8 mouse cellular contexts compared by ENCODE assay signal in the genomic region with DNA sequence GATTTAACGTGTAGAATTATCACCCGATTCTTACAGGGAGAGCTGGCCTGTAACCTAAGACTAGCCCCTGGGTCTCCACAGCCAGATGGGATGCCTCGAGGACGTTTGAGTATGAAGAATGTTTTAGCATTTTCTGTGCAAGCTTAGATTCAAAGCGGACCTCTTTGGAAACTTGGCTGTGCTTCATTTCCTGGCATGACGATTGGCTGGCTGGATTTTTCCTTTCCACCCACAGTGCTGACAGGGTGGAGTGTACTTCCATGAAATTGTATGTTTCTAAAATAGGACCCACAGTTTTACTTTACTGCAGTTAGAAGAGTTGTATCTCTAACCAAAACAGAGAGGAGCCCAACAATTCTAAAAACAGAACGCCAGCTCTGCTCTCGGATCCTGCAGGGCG.
DNase-seq lines count a peak whose midpoint lies in the region; ATAC-seq lines count a peak whose summit lies in the region.

No protein-coding gene starts in this region.

- no peaks in the 10 kb centered on the region for H3K9me3 ChIP-seq in embryonic facial prominence, embryonic 14.5 days (ENCODE audit: control insufficient read depth, low read length)
- no peaks in the 10 kb centered on the region for H3K9me3 ChIP-seq in kidney, embryonic 15.5 days (replicated peaks)
- no peaks in the 10 kb centered on the region for H3K9me3 ChIP-seq in midbrain, embryonic 11.5 days (ENCODE audit: control insufficient read depth, low read length)
- H3K9me3 ChIP-seq in liver, embryonic 11.5 days (ENCODE audit: control insufficient read depth, low read length): no peaks in the 10 kb centered on the region
- H3K9me3 ChIP-seq in hindbrain, embryonic 12.5 days (replicated peaks): no peaks in the 10 kb centered on the region

- H3K4me3 ChIP-seq in embryonic facial prominence, embryonic 14.5 days (ENCODE audit: low read depth, low read length): no peak overlapping the region
- H3K4me3 ChIP-seq in kidney, embryonic 15.5 days (replicated peaks): no peak overlapping the region
- H3K4me3 ChIP-seq in midbrain, embryonic 11.5 days (ENCODE audit: low read depth, low read length): no peak overlapping the region
- H3K4me3 ChIP-seq in liver, embryonic 11.5 days (ENCODE audit: low read depth, low read length): no peak overlapping the region
- no peak overlapping the region for H3K4me3 ChIP-seq in hindbrain, embryonic 12.5 days

- no peaks in the 10 kb centered on the region for H3K27me3 ChIP-seq in embryonic facial prominence, embryonic 14.5 days (replicated peaks; ENCODE audit: control insufficient read depth, insufficient read depth, low read length)
- no peaks in the 10 kb centered on the region for H3K27me3 ChIP-seq in kidney, embryonic 15.5 days
- no peaks in the 10 kb centered on the region for H3K27me3 ChIP-seq in midbrain, embryonic 11.5 days (ENCODE audit: control insufficient read depth, insufficient read depth, low read length)
- H3K27me3 ChIP-seq in liver, embryonic 11.5 days (replicated peaks; ENCODE audit: control insufficient read depth, insufficient read depth, low read length): no peaks in the 10 kb centered on the region
- no peaks in the 10 kb centered on the region for H3K27me3 ChIP-seq in hindbrain, embryonic 12.5 days

- H3K4me2 ChIP-seq in embryonic facial prominence, embryonic 14.5 days (ENCODE audit: low read depth, low read length): peak overlapping the region; percentile 26; the same call in 1 of the 2 replicates
- no peak overlapping the region for H3K4me2 ChIP-seq in kidney, embryonic 15.5 days
- H3K4me2 ChIP-seq in midbrain, embryonic 11.5 days: no peak overlapping the region
- no peak overlapping the region for H3K4me2 ChIP-seq in liver, embryonic 11.5 days
- no peak overlapping the region for H3K4me2 ChIP-seq in hindbrain, embryonic 12.5 days (replicated peaks)

- no peaks in the 10 kb centered on the region for H3K36me3 ChIP-seq in embryonic facial prominence, embryonic 14.5 days (ENCODE audit: control insufficient read depth, insufficient read depth, low read length)
- no peaks in the 10 kb centered on the region for H3K36me3 ChIP-seq in kidney, embryonic 15.5 days
- no peaks in the 10 kb centered on the region for H3K36me3 ChIP-seq in midbrain, embryonic 11.5 days (ENCODE audit: control insufficient read depth, insufficient read depth, low read length)
- no peaks in the 10 kb centered on the region for H3K36me3 ChIP-seq in liver, embryonic 11.5 days (ENCODE audit: control insufficient read depth, insufficient read depth, low read length)
- H3K36me3 ChIP-seq in hindbrain, embryonic 12.5 days: no peaks in the 10 kb centered on the region

- no peak overlapping the region for H3K9ac ChIP-seq in embryonic facial prominence, embryonic 14.5 days (ENCODE audit: low read depth, low read length)
- no peak overlapping the region for H3K9ac ChIP-seq in kidney, embryonic 15.5 days
- H3K9ac ChIP-seq in midbrain, embryonic 11.5 days (ENCODE audit: low read length): no peak overlapping the region
- no peak overlapping the region for H3K9ac ChIP-seq in liver, embryonic 11.5 days (ENCODE audit: low read depth, low read length)
- no peak overlapping the region for H3K9ac ChIP-seq in hindbrain, embryonic 12.5 days

- WGBS in embryonic facial prominence, embryonic 14.5 days: 33% methylated on average over 9 of the region's 9 CpGs
- WGBS in kidney, embryonic 15.5 days: 46% methylated on average over 9 of the region's 9 CpGs
- WGBS in midbrain, embryonic 11.5 days: 86% methylated on average over 9 of the region's 9 CpGs
- 85% methylated on average over 9 of the region's 9 CpGs for WGBS in liver, embryonic 11.5 days
- 77% methylated on average over 9 of the region's 9 CpGs for WGBS in hindbrain, embryonic 12.5 days

- peak overlapping the region; percentile 91 for H3K27ac ChIP-seq in embryonic facial prominence, embryonic 14.5 days (replicated peaks; ENCODE audit: low read depth, low read length)
- peak overlapping the region; percentile 49 for H3K27ac ChIP-seq in kidney, embryonic 15.5 days
- H3K27ac ChIP-seq in midbrain, embryonic 11.5 days (ENCODE audit: low read depth, low read length): no peak overlapping the region
- H3K27ac ChIP-seq in liver, embryonic 11.5 days (ENCODE audit: low read depth, low read length): no peak overlapping the region
- H3K27ac ChIP-seq in hindbrain, embryonic 12.5 days: no peak overlapping the region

- peak; percentile 65; the same call in 1 of the 2 replicates for ATAC-seq in embryonic facial prominence, embryonic 14.5 days (ENCODE audit: low read depth)
- ATAC-seq in kidney, embryonic 15.5 days (replicated peaks; ENCODE audit: low FRiP score): no peak
- no peak for ATAC-seq in midbrain, embryonic 11.5 days (ENCODE audit: low FRiP score)
- no peak for ATAC-seq in liver, embryonic 11.5 days (replicated peaks; ENCODE audit: low FRiP score)
- ATAC-seq in hindbrain, embryonic 12.5 days (ENCODE audit: low FRiP score): no peak

- peaks cover 25% of the 10 kb centered on the region for H3K4me1 ChIP-seq in embryonic facial prominence, embryonic 14.5 days (ENCODE audit: control insufficient read depth, insufficient read depth, low read length)
- H3K4me1 ChIP-seq in kidney, embryonic 15.5 days: peaks cover 49% of the 10 kb centered on the region
- no peaks in the 10 kb centered on the region for H3K4me1 ChIP-seq in midbrain, embryonic 11.5 days (ENCODE audit: control insufficient read depth, insufficient read depth, low read length)
- no peaks in the 10 kb centered on the region; the same call in 1 of the 2 replicates for H3K4me1 ChIP-seq in liver, embryonic 11.5 days (replicated peaks; ENCODE audit: control insufficient read depth, insufficient read depth, low read length)
- no peaks in the 10 kb centered on the region for H3K4me1 ChIP-seq in hindbrain, embryonic 12.5 days

- peak; percentile 88 for DNase-seq in embryonic facial prominence, embryonic 14.5 days (ENCODE audit: low spot score)
- peak; percentile 62 to 83 for DNase-seq in frontal cortex, postnatal 36 days (ENCODE audit: low spot score in 2 of 2)
- peak; percentile 71 for DNase-seq in lung, postnatal 10 days
- no peak for DNase-seq in midbrain, embryonic 11.5 days (ENCODE audit: low spot score, missing footprints)
- DNase-seq in yolk sac, embryonic 10.5 days (ENCODE audit: low spot score): no peak
- no peak for DNase-seq in liver, embryonic 11.5 days (ENCODE audit: low spot score)

Comparison
In these comparisons a context has a peak if more than half of its experiments do, and no peak if none do; other contexts are left out.
1. DNase-seq: peak in embryonic facial prominence, embryonic 14.5 days (single experiment), frontal cortex, postnatal 36 days (2 of 2) and lung, postnatal 10 days (single experiment); none in midbrain, embryonic 11.5 days (single experiment), yolk sac, embryonic 10.5 days (single experiment) and liver, embryonic 11.5 days (single experiment).
2. H3K27ac ChIP-seq: peak in embryonic facial prominence, embryonic 14.5 days (single experiment) and kidney, embryonic 15.5 days (single experiment); none in midbrain, embryonic 11.5 days (single experiment), liver, embryonic 11.5 days (single experiment) and hindbrain, embryonic 12.5 days (single experiment).